Mouse (Mus musculus) testis, adult 2 months (tissue): ENCODE measurements around the gene AC134908.4.

Experiments
- CTCF ChIP-seq: fragments of 200-500 bp; IDR thresholded peaks from 2 replicates; pipeline ENCODE4 v1.5.1; 2012; ENCODE audit warnings: low read depth, mild to moderate bottlenecking, inconsistent platforms, low read length, moderate library complexity; ENCODE audit not compliant: control insufficient read depth, insufficient read depth, insufficient replicate concordance
- POLR2A ChIP-seq: fragments of 200-500 bp; IDR thresholded peaks from 2 replicates; pipeline ENCODE4 v1.6.1; 2012; ENCODE audit warnings: low read depth, mild to moderate bottlenecking, inconsistent platforms, low read length, moderate library complexity; ENCODE audit not compliant: control insufficient read depth

- no peak for TF ChIP-seq POLR2A
- no peak for TF ChIP-seq CTCF
Measured at GRCm38 (mm10) chr17:25833961-25834594, 38.6 kb upstream of the AC134908.4 start.
